Mouse (Mus musculus): ENCODE measurements around the gene Rnf26. TPM values are rescaled to one million over a fixed set of nuclear protein-coding genes. Genes with fewer than 3 reads are reported as not detected.
A peak's percentile ranks its signal among the peaks of the same experiment; 100 is the strongest.

Gene Rnf26
- polyA plus RNA-seq (2015; fragmentation: Nextera tagmentation; extraction: Ambion mirVana): 28.7 and 39.9 TPM in 2 replicates

- Histone ChIP-seq H3K4me1 (replicated peaks) (peaks cover 34% of the 10 kb centered on the region), H3K9me3 (replicated peaks) (no peaks in the 10 kb centered on the region), H3K4me3 (peak within 1 kb of the TSS; percentile 86), H3K4me2 (peak within 1 kb of the TSS; percentile 66), H3K36me3 (no peaks in the 10 kb centered on the region), H3K27ac (peak within 1 kb of the TSS; percentile 87), H3K27me3 (no peaks in the 10 kb centered on the region), H3K9ac (peak within 1 kb of the TSS; percentile 86)
- ATAC-seq (replicated peaks; ENCODE audit: insufficient number of reproducible peaks, insufficient read depth, low FRiP score, low read depth): peak; percentile 94
- WGBS: under 1% methylated on average over 51 of the region's 51 CpGs
These were observed at the start of gene Rnf26, which contains the start of gene Gm49380 for GRCm38 (mm10) chr9:44113105-44113789. Gene Rnf26, minus strand, starts transcription at chr9:44113517. Gene Gm49380, minus strand, starts transcription at chr9:44113500.

DNA sequence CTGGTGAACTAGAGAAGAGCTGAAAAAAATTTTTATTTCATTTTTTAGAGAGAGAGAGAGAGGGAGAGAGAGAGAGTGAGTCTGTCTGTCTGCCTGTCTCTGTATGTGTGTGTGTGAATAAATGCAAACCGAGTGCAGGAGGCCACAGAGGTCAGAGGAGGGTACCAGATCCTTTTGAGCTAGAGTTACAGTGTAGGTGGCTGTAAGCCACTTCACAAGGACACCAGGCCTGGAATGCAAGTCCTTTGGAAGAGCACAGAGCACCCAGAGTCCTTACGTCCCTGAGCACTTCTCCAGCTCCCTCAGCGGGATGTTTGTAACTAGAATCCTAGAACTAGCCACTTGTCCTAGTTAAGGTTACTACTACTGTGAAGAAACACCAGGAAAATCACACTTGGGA is 46.6 kb upstream of the Rnf26 start:
- 58% methylated on average over 3 of the region's 3 CpGs for WGBS
- Histone ChIP-seq H3K9ac (no peak overlapping the region), H3K27ac (no peak overlapping the region)

GRCm38 (mm10) chr9:44147290-44147689 is 34.0 kb upstream of the Rnf26 start:
- H3K4me2 ChIP-seq: no peak overlapping the region
- no peak overlapping the region for H3K27ac ChIP-seq
- H3K36me3 ChIP-seq: peaks cover 56% of the 10 kb centered on the region
- H3K27me3 ChIP-seq: no peaks in the 10 kb centered on the region
- H3K9me3 ChIP-seq (replicated peaks): no peaks in the 10 kb centered on the region
- WGBS: 27% methylated on average over 3 of the region's 3 CpGs
- ATAC-seq (replicated peaks; ENCODE audit: insufficient number of reproducible peaks, insufficient read depth, low FRiP score, low read depth): no peak
- H3K4me3 ChIP-seq: no peak overlapping the region
- H3K4me1 ChIP-seq (replicated peaks): peaks cover 21% of the 10 kb centered on the region
- H3K9ac ChIP-seq: no peak overlapping the region

More for the DNA sequence above, 46.6 kb upstream of the Rnf26 start:
- Histone ChIP-seq H3K36me3 (peaks cover 68% of the 10 kb centered on the region), H3K27me3 (no peaks in the 10 kb centered on the region), H3K4me1 (replicated peaks) (no peaks in the 10 kb centered on the region), H3K4me3 (no peak overlapping the region), H3K4me2 (no peak overlapping the region), H3K9me3 (replicated peaks) (no peaks in the 10 kb centered on the region)
- no peak for ATAC-seq (replicated peaks; ENCODE audit: insufficient number of reproducible peaks, insufficient read depth, low FRiP score, low read depth)

- Histone ChIP-seq H3K4me2 (no peak overlapping the region), H3K4me1 (replicated peaks) (peaks cover 31% of the 10 kb centered on the region), H3K9me3 (replicated peaks) (no peaks in the 10 kb centered on the region), H3K36me3 (peaks cover 61% of the 10 kb centered on the region), H3K4me3 (no peak overlapping the region), H3K27ac (peak overlapping the region; percentile 40), H3K27me3 (no peaks in the 10 kb centered on the region), H3K9ac (no peak overlapping the region)
- no peak for ATAC-seq (replicated peaks; ENCODE audit: insufficient number of reproducible peaks, insufficient read depth, low FRiP score, low read depth)
These were observed 31.4 kb upstream of the Rnf26 start for GRCm38 (mm10) chr9:44144718-44145060.

DNA sequence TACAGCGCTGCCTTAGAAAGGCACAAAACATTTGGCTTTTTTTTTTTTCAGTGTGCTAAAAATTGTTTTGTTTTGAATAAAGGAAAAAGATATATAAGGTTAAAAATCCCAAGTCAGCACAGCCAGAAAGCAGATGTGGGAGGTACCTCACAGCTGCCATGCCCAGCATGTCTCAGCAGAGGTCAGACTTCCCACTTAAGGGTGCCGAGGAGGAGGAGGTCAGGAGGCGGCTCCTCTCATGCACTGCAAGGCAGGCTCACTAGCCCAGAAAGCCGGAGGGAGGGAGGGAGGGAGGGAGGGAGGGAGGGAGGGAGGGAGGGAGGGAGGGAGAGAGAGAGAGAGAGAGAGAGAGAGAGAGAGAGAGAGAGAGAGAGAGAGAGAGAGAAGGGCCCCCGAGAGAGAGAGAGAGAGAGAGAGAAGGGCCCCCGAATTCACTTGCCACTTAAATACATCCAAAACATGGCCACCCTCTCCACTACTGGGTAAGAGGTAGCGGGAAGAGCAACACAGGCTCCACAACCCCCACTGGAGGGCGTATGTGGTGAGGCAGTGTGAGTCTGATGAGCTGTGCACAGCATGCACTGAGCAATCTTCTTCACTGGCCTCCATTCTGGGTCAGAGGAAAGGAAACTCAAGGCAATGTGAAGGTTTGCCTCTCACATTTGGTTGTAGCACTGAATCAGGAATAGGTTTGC is 30.9 kb upstream of the Rnf26 start:
- peak; percentile 53; the same call in 1 of the 2 replicates for ATAC-seq (replicated peaks; ENCODE audit: insufficient number of reproducible peaks, insufficient read depth, low FRiP score, low read depth)
- no peak overlapping the region for H3K4me3 ChIP-seq
- H3K9me3 ChIP-seq (replicated peaks): no peaks in the 10 kb centered on the region
- H3K4me2 ChIP-seq: no peak overlapping the region
- H3K36me3 ChIP-seq: peaks cover 61% of the 10 kb centered on the region
- peak overlapping the region; percentile 53 for H3K27ac ChIP-seq
- no peak overlapping the region for H3K9ac ChIP-seq
- no peaks in the 10 kb centered on the region for H3K27me3 ChIP-seq
- H3K4me1 ChIP-seq (replicated peaks): peaks cover 35% of the 10 kb centered on the region
- WGBS: 35% methylated on average over 5 of the region's 8 CpGs

DNA sequence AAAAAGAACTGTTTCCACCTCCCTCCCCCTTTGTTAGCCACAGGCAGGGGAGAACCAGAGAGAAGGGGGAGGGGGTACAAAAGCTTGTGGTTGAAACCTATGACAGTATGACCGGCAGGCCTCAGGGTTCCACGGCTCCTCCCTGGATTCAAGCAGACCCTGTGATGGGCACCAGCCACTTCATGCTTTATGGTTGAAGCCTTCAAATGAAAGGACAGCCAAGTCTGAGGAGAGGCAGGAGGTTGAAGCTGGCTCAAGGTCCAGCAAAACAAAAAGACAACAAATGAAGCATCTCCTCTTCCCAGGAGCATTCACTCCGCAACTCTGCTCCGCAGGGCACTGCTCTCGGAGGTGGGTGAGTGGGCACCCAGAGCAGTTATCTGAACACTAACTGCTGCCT is 30.1 kb upstream of the Rnf26 start:
- no peak overlapping the region for H3K9ac ChIP-seq
- no peak overlapping the region for H3K4me3 ChIP-seq
- H3K4me2 ChIP-seq: no peak overlapping the region
- ATAC-seq (replicated peaks; ENCODE audit: insufficient number of reproducible peaks, insufficient read depth, low FRiP score, low read depth): no peak
- peaks cover 43% of the 10 kb centered on the region for H3K4me1 ChIP-seq (replicated peaks)
- H3K36me3 ChIP-seq: peaks cover 64% of the 10 kb centered on the region
- 72% methylated on average over 5 of the region's 5 CpGs for WGBS
- H3K27me3 ChIP-seq: no peaks in the 10 kb centered on the region
- H3K27ac ChIP-seq: peak overlapping the region; percentile 53; the same call in 1 of the 2 replicates
- H3K9me3 ChIP-seq (replicated peaks): no peaks in the 10 kb centered on the region

DNA sequence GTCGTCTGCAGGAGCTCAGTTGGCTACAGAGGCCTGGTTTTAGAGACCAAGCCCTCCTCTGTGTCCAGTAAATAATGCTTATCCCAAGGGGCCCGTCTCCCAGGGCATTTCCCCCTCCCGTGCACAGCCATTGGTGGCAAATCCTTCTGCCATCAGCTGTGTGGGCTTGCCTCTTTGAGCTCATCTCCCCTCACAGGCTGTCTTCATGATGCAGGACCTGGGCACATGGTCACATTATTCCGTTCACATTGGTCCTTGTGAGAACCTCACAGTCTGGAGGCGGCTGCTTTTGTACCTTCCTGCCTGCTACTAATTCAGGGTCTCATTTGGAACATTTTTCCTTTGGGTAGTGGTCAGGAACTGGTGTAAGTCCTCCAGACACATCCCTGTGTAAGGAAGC is 28.6 kb upstream of the Rnf26 start:
- no peak overlapping the region for H3K9ac ChIP-seq
- 73% methylated on average over 5 of the region's 5 CpGs for WGBS

GRCm38 (mm10) chr9:44137846-44138245 is 24.5 kb upstream of the Rnf26 start:
- ATAC-seq (replicated peaks; ENCODE audit: insufficient number of reproducible peaks, insufficient read depth, low FRiP score, low read depth): no peak
- H3K27me3 ChIP-seq: no peaks in the 10 kb centered on the region
- H3K36me3 ChIP-seq: peaks cover 56% of the 10 kb centered on the region
- no peak overlapping the region for H3K4me3 ChIP-seq
- no peaks in the 10 kb centered on the region for H3K9me3 ChIP-seq (replicated peaks)
- H3K4me2 ChIP-seq: no peak overlapping the region
- H3K4me1 ChIP-seq (replicated peaks): peaks cover 64% of the 10 kb centered on the region
- 58% methylated on average over 4 of the region's 4 CpGs for WGBS
- no peak overlapping the region for H3K9ac ChIP-seq
- no peak overlapping the region for H3K27ac ChIP-seq

More for the DNA sequence above, 28.6 kb upstream of the Rnf26 start:
- Histone ChIP-seq H3K9me3 (replicated peaks) (no peaks in the 10 kb centered on the region), H3K36me3 (peaks cover 72% of the 10 kb centered on the region), H3K4me2 (no peak overlapping the region), H3K4me3 (no peak overlapping the region), H3K27ac (no peak overlapping the region), H3K27me3 (no peaks in the 10 kb centered on the region), H3K4me1 (replicated peaks) (peaks cover 46% of the 10 kb centered on the region)
- ATAC-seq (replicated peaks; ENCODE audit: insufficient number of reproducible peaks, insufficient read depth, low FRiP score, low read depth): no peak

DNA sequence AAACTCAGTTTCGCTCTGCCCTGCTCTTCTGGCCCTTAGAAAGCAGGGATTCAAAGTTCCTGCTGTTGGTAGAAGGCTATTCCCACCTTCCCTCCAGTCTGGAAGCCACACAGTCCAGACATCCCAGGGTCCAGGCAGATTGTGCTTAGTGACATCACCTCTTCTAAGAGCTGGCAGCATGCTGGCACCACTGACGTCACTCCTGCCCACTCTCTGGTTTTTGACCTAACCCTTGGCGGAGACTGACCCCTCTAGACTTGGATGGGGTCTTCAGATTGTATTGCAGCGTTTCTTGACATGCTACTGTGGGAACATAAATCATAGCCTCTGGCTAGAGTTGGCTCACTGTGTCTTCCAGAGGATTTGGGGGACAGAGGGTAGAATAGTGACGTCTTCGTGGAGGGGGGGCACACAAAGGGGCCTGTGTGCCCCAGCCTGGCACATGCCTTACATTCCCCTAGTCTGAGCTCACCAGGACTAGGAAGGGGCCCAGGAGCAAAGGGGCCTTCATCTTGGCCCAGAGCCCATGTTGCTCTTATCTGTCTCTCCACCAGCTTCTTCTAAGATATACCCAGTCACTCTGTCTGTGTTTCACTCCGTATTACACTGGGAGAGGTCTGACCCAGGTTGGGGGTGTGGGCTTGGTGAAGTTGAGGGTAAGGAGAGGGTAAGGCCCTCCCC is 22.6 kb upstream of the Rnf26 start:
- Histone ChIP-seq H3K9me3 (replicated peaks) (no peaks in the 10 kb centered on the region), H3K36me3 (peaks cover 37% of the 10 kb centered on the region), H3K4me2 (peak overlapping the region; percentile 74), H3K27ac (peak overlapping the region; percentile 96), H3K4me1 (replicated peaks) (peaks cover 82% of the 10 kb centered on the region), H3K4me3 (peak overlapping the region; percentile 83), H3K9ac (peak overlapping the region; percentile 89), H3K27me3 (no peaks in the 10 kb centered on the region)
- peak; percentile 51 for ATAC-seq (replicated peaks; ENCODE audit: insufficient number of reproducible peaks, insufficient read depth, low FRiP score, low read depth)
- 21% methylated on average over 7 of the region's 7 CpGs for WGBS

- WGBS: under 1% methylated on average over 48 of the region's 49 CpGs
- Histone ChIP-seq H3K4me1 (replicated peaks) (peaks cover 83% of the 10 kb centered on the region), H3K36me3 (peaks cover 29% of the 10 kb centered on the region), H3K4me3 (peak overlapping the region; percentile 83), H3K9me3 (replicated peaks) (no peaks in the 10 kb centered on the region), H3K27ac (peak overlapping the region; percentile 96), H3K4me2 (peak overlapping the region; percentile 74), H3K9ac (peak overlapping the region; percentile 89), H3K27me3 (no peaks in the 10 kb centered on the region)
- ATAC-seq (replicated peaks; ENCODE audit: insufficient number of reproducible peaks, insufficient read depth, low FRiP score, low read depth): peak; percentile 34
These were observed 21.8 kb upstream of the Rnf26 start for GRCm38 (mm10) chr9:44134851-44135730.
